Mouse (Mus musculus) G1E-ER4 (cell line): ENCODE data around the gene Aqp6. TPM values are rescaled to one million over a fixed set of nuclear protein-coding genes. Genes with fewer than 3 reads are reported as not detected.

ENCODE experiments used
- GATA1 ChIP-seq: IDR thresholded peaks from one replicate; pipeline ENCODE4 v1.8.0; 2012; ENCODE audit warnings: low read length, inconsistent platforms
- polyA plus RNA-seq: library from polyadenylated mRNA; stranded (reverse); fragments of >175 nt; gene quantifications from 2 replicates; pipeline ENCODE4 v1.2.3, GENCODE M21; 2012

Aqp6 gene
- polyA plus RNA-seq, 1 experiment = not detected

DNA sequence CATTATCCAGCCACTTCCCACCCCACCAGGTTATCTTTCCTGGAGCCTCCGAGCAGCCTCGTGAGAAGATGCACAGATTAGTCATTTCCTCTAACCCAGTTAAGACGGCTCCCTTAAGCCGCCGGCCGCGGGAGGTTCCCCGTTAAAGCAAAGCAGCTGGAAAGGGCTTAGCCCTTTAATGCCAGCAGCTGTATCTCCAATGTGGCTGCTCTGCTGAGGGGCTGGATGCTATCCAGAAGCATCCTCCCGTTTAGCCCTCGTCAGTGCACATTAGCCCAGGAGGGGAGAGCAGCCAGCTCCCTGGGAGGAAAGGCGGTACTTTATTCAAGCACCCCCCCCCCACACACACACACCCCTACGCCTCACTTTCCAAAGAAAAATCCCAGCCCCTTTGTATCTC, 13.6 kb downstream of the Aqp6 start:
- TF ChIP-seq GATA1 = no peak

DNA sequence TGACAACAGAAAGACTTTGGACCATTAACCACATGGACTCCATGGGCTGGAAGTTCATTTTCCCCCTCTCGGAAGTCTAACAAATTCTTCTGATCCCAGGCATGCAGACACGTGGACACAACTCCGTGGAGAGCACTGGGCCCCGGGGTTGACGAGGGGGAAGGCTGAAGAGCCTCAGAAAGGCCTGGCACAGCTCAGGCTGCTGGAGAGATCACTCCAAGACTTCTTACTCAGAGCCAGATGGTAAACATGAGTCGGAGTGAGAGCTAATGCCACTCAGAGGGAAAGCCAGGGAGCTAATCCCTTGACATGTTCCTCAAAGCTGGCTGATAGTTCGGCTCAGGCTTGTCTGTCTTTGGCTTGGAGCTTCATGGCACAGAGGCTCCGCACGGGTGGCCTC, 14.0 kb downstream of the Aqp6 start:
- no peak for TF ChIP-seq GATA1

- TF ChIP-seq GATA1 = no peak
These were observed 17.4 kb downstream of the Aqp6 start for GRCm38 (mm10) chr15:99618595-99618994.

GRCm38 (mm10) chr15:99619821-99620220, 18.6 kb downstream of the Aqp6 start:
- TF ChIP-seq GATA1 = no peak

DNA sequence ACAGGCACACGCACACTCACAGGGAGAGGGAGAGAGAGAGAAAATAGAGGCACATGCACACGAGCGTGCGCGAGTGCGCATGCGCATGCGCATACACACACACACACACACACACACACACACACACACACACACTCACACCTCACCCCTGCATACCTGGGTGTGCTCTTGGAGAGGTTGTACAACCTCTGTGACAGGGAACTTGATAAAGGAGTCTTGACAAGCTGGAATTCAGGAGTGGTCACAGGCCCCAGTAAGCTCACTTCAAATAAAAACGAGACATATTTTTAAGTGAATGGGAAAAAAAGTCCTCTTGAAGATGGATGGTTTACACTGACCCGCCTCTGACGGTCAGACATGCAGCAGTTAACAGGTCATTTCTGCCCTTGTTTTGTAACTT, 20.9 kb downstream of the Aqp6 start:
- TF ChIP-seq GATA1 = no peak

- no peak for TF ChIP-seq GATA1
These were observed 30.4 kb downstream of the Aqp6 start for GRCm38 (mm10) chr15:99631618-99632017.

- no peak for TF ChIP-seq GATA1
These were observed 33.5 kb downstream of the Aqp6 start for GRCm38 (mm10) chr15:99634702-99635101.

DNA sequence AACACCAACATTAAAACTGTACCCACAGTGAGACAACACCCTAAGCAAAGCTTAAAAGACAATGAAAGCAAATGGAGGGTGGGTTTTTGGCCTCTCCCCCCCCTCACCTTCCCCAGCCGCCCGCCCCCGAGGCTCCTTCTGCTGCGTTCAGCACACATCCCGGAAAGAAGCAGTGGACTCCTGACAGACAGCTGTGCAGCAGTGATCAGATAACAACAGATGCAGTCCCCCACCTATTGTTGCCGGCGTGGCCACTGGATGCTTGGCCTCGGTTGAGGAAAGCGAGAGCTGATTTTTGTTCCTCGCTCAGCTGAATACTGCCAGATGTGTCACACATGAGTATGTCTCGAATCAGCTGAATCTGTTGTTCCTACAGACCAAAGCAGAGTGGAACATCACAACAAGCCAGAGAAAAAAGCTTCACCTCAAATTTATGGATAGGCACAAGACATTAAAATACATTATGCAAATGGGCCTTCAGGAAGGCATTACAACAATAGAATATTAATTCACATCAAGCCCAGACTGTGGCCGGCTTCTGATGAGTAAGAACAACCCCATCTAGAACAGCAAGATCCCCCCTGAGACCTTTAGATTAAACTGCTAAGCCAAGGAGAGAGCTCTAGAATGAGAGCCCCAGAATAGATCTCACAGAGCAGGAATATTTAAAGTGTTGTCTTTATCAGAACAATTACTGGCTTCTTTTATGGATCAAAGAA, 36.4 kb downstream of the Aqp6 start:
- TF ChIP-seq GATA1 = no peak

- no peak for TF ChIP-seq GATA1
These were observed 36.9 kb downstream of the Aqp6 start for GRCm38 (mm10) chr15:99638124-99638485.

DNA sequence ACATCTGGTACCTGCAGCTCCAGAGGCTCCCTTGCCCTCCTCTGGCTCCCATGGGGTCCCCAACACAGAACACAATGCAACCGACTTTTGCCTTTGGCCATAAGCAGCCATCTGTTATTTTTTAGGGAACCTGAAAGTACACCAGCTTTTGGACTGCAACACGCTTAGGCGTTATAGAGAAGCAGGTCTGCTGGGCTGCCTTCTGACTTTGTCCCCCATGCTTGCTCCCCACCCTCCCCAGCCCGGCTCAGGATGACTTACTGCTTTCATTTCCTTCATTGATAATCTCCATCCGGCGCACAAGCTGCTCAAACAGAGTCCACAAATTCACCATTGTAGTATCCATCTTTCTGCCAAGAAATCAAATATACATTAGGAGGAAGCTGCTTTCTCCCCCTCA, 41.4 kb downstream of the Aqp6 start:
- TF ChIP-seq GATA1 = no peak

DNA sequence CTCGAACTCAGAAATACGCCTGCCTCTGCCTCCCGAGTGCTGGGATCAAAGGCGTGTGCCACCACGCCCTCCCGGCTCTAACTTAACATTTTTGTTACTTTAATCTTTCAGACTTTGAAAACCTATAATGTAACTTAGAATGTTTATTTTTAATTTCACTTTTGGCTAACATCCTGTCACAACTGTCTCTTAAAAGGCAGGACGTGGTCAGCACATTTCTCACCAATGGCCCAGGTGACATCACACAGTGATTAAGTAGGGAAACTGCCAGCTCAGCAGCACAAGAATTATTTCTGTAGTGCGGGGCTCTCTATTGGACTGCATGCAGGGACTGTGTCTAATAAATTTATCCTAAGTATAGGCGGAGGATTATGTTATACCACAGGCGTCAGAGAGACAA, 42.6 kb downstream of the Aqp6 start:
- no peak for TF ChIP-seq GATA1

DNA sequence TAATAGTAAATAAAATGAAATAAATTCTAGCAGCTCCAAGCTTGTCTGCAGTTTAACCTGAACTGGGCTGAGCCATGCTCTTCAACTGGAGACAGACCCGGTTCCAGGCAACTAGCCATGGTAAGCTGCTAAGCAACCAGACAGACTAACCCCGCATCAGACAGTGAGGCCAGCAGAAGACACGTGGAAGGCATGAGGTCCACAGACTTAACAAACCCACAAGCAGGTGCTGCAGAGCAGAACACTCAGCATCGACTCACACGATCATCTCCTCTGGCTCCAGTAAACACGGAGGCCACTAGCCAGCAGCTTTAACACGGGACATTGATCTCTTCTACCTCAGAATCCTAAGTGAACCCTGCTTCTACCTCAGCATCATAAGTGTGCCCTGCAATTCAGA, 43.6 kb downstream of the Aqp6 start:
- TF ChIP-seq GATA1 = no peak

- no peak for TF ChIP-seq GATA1
These were observed 47.1 kb downstream of the Aqp6 start for GRCm38 (mm10) chr15:99648326-99648725.

DNA sequence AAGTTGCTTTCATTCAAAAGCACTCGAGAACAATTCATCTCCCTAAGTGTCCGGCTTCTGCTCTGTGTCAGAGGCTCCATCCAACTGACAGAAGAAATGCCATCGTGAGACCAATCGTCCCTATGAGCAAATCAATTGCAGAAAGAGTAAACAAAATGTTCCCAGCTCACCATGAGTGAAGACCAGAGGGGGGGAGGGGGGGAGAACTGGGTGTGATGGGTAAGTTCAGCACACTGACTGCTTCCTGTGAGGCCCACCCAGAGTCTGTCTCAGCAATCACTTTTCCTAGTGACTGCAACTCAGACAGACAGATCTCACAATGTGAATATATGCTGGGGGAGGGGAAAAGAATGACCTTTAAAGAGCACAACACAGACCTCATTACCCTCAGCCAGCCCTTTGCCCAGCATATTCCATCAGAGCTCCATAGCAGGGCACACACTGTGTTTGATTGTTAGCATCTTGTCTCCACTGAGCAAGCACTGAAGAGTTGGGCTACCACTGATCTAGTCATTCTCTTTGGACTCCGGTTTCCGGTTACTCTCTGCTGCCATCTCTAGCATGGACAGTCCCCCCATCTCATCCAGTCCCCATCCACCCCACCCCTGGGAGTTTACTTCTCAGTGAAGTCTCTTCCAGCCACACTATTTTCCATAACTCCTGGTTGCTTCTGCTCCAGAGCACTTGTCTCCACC, 48.0 kb downstream of the Aqp6 start:
- TF ChIP-seq GATA1 = no peak

DNA sequence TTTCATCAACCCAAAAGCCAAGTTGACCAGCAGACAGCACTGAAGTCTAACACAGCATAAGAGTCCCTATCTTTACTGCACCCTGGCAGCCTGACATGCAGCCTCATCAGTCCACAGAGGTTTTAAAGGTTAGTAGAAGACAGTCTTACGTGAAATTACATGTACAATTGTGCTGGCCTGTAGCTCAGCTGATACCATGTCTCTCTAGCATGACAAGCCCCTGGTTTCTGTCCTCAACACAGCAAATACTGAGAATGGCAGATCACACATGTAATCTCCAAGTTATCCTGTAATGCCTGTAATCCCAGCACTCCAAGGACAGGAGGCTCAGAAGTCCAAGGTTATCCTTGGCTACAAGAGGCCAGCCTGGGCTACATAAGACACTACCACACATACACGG, 49.1 kb downstream of the Aqp6 start:
- TF ChIP-seq GATA1 = no peak

DNA sequence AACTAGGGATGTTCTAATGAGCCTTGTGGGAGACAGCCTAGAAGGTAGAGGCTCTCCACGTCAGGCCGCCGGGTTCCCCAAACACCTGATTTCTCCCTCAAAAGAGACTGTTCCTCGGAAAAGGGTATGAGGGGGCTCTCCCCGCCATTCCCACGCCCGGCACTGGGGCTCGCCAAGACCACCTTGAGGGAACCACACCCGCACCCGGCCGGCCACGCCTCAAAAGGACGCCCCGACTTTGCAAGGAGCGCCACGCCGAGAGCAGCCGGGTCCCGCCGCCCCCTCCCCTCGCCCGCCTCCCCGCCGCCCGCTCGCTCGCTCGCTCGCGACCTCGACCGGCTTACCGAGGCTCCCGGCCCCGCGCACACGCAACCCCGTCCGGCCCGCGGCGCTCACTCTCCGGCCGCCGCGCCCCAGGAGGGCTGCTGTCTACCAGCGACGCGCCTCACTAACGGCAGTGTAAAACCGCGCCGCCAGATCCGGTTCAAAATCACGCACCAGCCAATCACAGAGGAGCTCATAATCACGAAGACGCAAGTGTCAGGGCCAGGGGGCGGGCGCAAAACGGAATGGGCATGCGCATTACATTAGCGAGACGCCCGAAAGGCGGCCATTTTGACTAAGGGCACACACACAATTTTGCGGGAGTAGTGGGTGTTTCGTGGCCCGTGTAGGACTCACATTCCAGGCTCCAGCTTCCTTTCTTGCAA, 50.1 kb downstream of the Aqp6 start, which contains the start of gene Racgap1:
Racgap1 (minus strand) TSS at position 494 of the 710 bp plus-strand sequence.
- no peak for TF ChIP-seq GATA1

- no peak for TF ChIP-seq GATA1
These were observed 51.0 kb downstream of the Aqp6 start for GRCm38 (mm10) chr15:99651984-99652872.
